Mouse (Mus musculus) heart, embryonic 10.5 days (tissue): ENCODE data around the gene Ifrd2. TPM values are rescaled to one million over a fixed set of nuclear protein-coding genes. Genes with fewer than 3 reads are reported as not detected.

Experiments used
- DNase-seq: peaks from one replicate; pipeline ENCODE4 v3.0.0-alpha.2; 2017; ENCODE audit warnings: low spot score
- H3K27ac ChIP-seq: fragments of 300-500 bp; sonication (generic); 2 replicates; pipeline ENCODE4 v1.5.1; 2016; ENCODE audit warnings: mild to moderate bottlenecking
- H3K27me3 ChIP-seq: fragments of 300-500 bp; sonication (generic); 2 replicates; pipeline ENCODE4 v1.6.1; 2016; ENCODE audit warnings: mild to moderate bottlenecking; ENCODE audit not compliant: poor library complexity, insufficient read depth, severe bottlenecking
- H3K36me3 ChIP-seq: fragments of 300-500 bp; sonication (generic); 2 replicates; pipeline ENCODE4 v1.6.1; 2016; ENCODE audit warnings: mild to moderate bottlenecking, moderate library complexity
- H3K4me1 ChIP-seq: fragments of 300-500 bp; sonication (generic); 2 replicates; pipeline ENCODE4 v1.6.1; 2016; ENCODE audit warnings: mild to moderate bottlenecking
- H3K4me3 ChIP-seq: fragments of 300-500 bp; sonication (generic); 2 replicates; pipeline ENCODE4 v1.5.1; 2016; ENCODE audit warnings: mild to moderate bottlenecking, moderate library complexity
- H3K9me3 ChIP-seq: fragments of 300-500 bp; sonication (generic); 2 replicates; pipeline ENCODE4 v1.6.1; 2016; ENCODE audit warnings: mild to moderate bottlenecking, moderate library complexity
- whole genome bisulfite sequencing: fragments of 180-500 bp; shearing (Covaris S2); methylation state at CpG from one replicate; pipeline ENCODE4 v1.1.7; 2016; 5-methylcytosine and 5-hydroxymethylcytosine counted together
- polyA plus RNA-seq: library from polyadenylated mRNA; unstranded; fragments of >200 nt; fragmentation: Nextera tagmentation; extraction: Ambion mirVana; gene quantifications from 2 replicates; pipeline ENCODE4 v1.2.1, GENCODE M21; 2016

Ifrd2 gene
- polyA plus RNA-seq, 1 experiment from 2014 or later, result 62.8 TPM

GRCm38 (mm10) chr9:107612191-107612944, 24.9 kb downstream of the Ifrd2 start:
- H3K36me3 ChIP-seq, result peaks cover 38% of the 10 kb centered on the region
- H3K4me1 ChIP-seq, result peaks cover 70% of the 10 kb centered on the region
- DNase-seq, result peak; percentile 98
- peak overlapping the region; percentile 96 for H3K27ac ChIP-seq
- H3K4me3 ChIP-seq, result peak overlapping the region; percentile 63
- peaks cover 4% of the 10 kb centered on the region; the same call in 1 of the 2 replicates for H3K27me3 ChIP-seq
- 5% methylated on average over 43 of the region's 48 CpGs for WGBS
- H3K9me3 ChIP-seq, result no peaks in the 10 kb centered on the region

GRCm38 (mm10) chr9:107612945-107613569, 25.6 kb downstream of the Ifrd2 start:
- H3K4me3 ChIP-seq, result peak overlapping the region; percentile 63
- H3K27me3 ChIP-seq, result peaks cover under 1% of the 10 kb centered on the region; the same call in 1 of the 2 replicates
- H3K9me3 ChIP-seq, result no peaks in the 10 kb centered on the region
- H3K4me1 ChIP-seq, result peaks cover 68% of the 10 kb centered on the region
- 11% methylated on average over 12 of the region's 12 CpGs for WGBS
- peaks cover 45% of the 10 kb centered on the region for H3K36me3 ChIP-seq
- no peak for DNase-seq
- peak overlapping the region; percentile 96 for H3K27ac ChIP-seq

GRCm38 (mm10) chr9:107615035-107615434, 27.6 kb downstream of the Ifrd2 start:
- WGBS, result 65% methylated on average over 4 of the region's 4 CpGs
- Histone ChIP-seq H3K4me3 (no peak overlapping the region), H3K36me3 (peaks cover 64% of the 10 kb centered on the region), H3K9me3 (no peaks in the 10 kb centered on the region), H3K27ac (0 out of 2 replicates have a peak overlapping the region, but pooled peaks have one; percentile 42), H3K4me1 (peaks cover 69% of the 10 kb centered on the region), H3K27me3 (no peaks in the 10 kb centered on the region)
- DNase-seq, result no peak

- Histone ChIP-seq H3K4me3 (no peak overlapping the region), H3K27me3 (no peaks in the 10 kb centered on the region), H3K9me3 (no peaks in the 10 kb centered on the region), H3K36me3 (peaks cover 78% of the 10 kb centered on the region), H3K4me1 (peaks cover 62% of the 10 kb centered on the region), H3K27ac (no peak overlapping the region)
- 71% methylated on average over 2 of the region's 2 CpGs for WGBS
- DNase-seq, result no peak
Measured at GRCm38 (mm10) chr9:107617461-107617860, 30.0 kb downstream of the Ifrd2 start.

- Histone ChIP-seq H3K27ac (peak overlapping the region; percentile 79), H3K27me3 (no peaks in the 10 kb centered on the region), H3K4me3 (no peak overlapping the region), H3K4me1 (peaks cover 56% of the 10 kb centered on the region), H3K9me3 (no peaks in the 10 kb centered on the region), H3K36me3 (peaks cover 85% of the 10 kb centered on the region)
- DNase-seq, result no peak
- WGBS, result 88% methylated on average over 6 of the region's 6 CpGs
Measured at GRCm38 (mm10) chr9:107618098-107618497, 30.7 kb downstream of the Ifrd2 start.

GRCm38 (mm10) chr9:107618778-107619545, 31.5 kb downstream of the Ifrd2 start:
- 40% methylated on average over 13 of the region's 13 CpGs for WGBS
- DNase-seq, result no peak
- H3K27ac ChIP-seq, result peak overlapping the region; percentile 79

GRCm38 (mm10) chr9:107619546-107619879, 32.1 kb downstream of the Ifrd2 start:
- H3K4me3 ChIP-seq, result peak overlapping the region; percentile 25
- no peaks in the 10 kb centered on the region for H3K9me3 ChIP-seq
- peak; percentile 94 for DNase-seq
- H3K27me3 ChIP-seq, result no peaks in the 10 kb centered on the region
- H3K4me1 ChIP-seq, result peaks cover 55% of the 10 kb centered on the region
- WGBS, result 38% methylated on average over 13 of the region's 13 CpGs
- peak overlapping the region; percentile 79 for H3K27ac ChIP-seq
- peaks cover 86% of the 10 kb centered on the region for H3K36me3 ChIP-seq

More at GRCm38 (mm10) chr9:107618778-107619545, 31.5 kb downstream of the Ifrd2 start:
- Histone ChIP-seq H3K4me3 (peak overlapping the region; percentile 25; the same call in 1 of the 2 replicates), H3K9me3 (no peaks in the 10 kb centered on the region), H3K4me1 (peaks cover 55% of the 10 kb centered on the region), H3K36me3 (peaks cover 86% of the 10 kb centered on the region), H3K27me3 (no peaks in the 10 kb centered on the region)

- no peaks in the 10 kb centered on the region for H3K9me3 ChIP-seq
- H3K36me3 ChIP-seq, result peaks cover 85% of the 10 kb centered on the region
- H3K27me3 ChIP-seq, result no peaks in the 10 kb centered on the region
- no peak for DNase-seq
- no peak overlapping the region for H3K4me3 ChIP-seq
- no peak overlapping the region for H3K27ac ChIP-seq
- peaks cover 57% of the 10 kb centered on the region for H3K4me1 ChIP-seq
Measured at GRCm38 (mm10) chr9:107620954-107621353, 33.5 kb downstream of the Ifrd2 start.

- no peak for DNase-seq
- H3K9me3 ChIP-seq, result no peaks in the 10 kb centered on the region
- H3K36me3 ChIP-seq, result peaks cover 67% of the 10 kb centered on the region
- peaks cover 72% of the 10 kb centered on the region for H3K4me1 ChIP-seq
- H3K27ac ChIP-seq, result peak overlapping the region; percentile 56
- 65% methylated on average over 5 of the region's 5 CpGs for WGBS
- H3K27me3 ChIP-seq, result no peaks in the 10 kb centered on the region
- no peak overlapping the region for H3K4me3 ChIP-seq
Measured at GRCm38 (mm10) chr9:107624539-107624938, 37.1 kb downstream of the Ifrd2 start.

- Histone ChIP-seq H3K36me3 (peaks cover 63% of the 10 kb centered on the region), H3K27me3 (no peaks in the 10 kb centered on the region), H3K4me3 (no peak overlapping the region), H3K9me3 (no peaks in the 10 kb centered on the region), H3K27ac (peak overlapping the region; percentile 56), H3K4me1 (peaks cover 72% of the 10 kb centered on the region)
- no peak for DNase-seq
- 79% methylated on average over 3 of the region's 3 CpGs for WGBS
Measured at GRCm38 (mm10) chr9:107624951-107625350, 37.5 kb downstream of the Ifrd2 start.

GRCm38 (mm10) chr9:107625351-107626128, 38.1 kb downstream of the Ifrd2 start:
- peaks cover 57% of the 10 kb centered on the region for H3K36me3 ChIP-seq
- peaks cover 72% of the 10 kb centered on the region for H3K4me1 ChIP-seq
- no peaks in the 10 kb centered on the region for H3K9me3 ChIP-seq
- no peaks in the 10 kb centered on the region for H3K27me3 ChIP-seq
- H3K27ac ChIP-seq, result peak overlapping the region; percentile 90
- no peak overlapping the region for H3K4me3 ChIP-seq
- WGBS, result 85% methylated on average over 12 of the region's 12 CpGs
- no peak for DNase-seq

GRCm38 (mm10) chr9:107626158-107626843, 38.9 kb downstream of the Ifrd2 start:
- 51% methylated on average over 14 of the region's 15 CpGs for WGBS
- Histone ChIP-seq H3K4me1 (peaks cover 74% of the 10 kb centered on the region), H3K4me3 (peak overlapping the region; percentile 42), H3K27me3 (no peaks in the 10 kb centered on the region), H3K9me3 (no peaks in the 10 kb centered on the region), H3K27ac (peak overlapping the region; percentile 90), H3K36me3 (peaks cover 55% of the 10 kb centered on the region)
- no peak for DNase-seq
